Mouse (Mus musculus) hindbrain, embryonic 11.5 days (tissue): ENCODE results near the gene Pmvk. TPM values are rescaled to one million over a fixed set of nuclear protein-coding genes. Genes with fewer than 3 reads are reported as not detected.
A peak's percentile ranks its signal among the peaks of the same experiment; 100 is the strongest.

Experiments used
- ATAC-seq: fragments of 200-750 bp; cut with Nextera tagmentation; 2 replicates; pipeline ENCODE4 v1.8.0; 2017; ENCODE audit warnings: mild to moderate bottlenecking, moderate TSS enrichment, moderate library complexity; ENCODE audit not compliant: low FRiP score
- DNase-seq: peaks from one replicate; pipeline ENCODE4 v3.0.0-alpha.2; 2015; ENCODE audit warnings: low spot score
- H3K27ac ChIP-seq: fragments of 300-500 bp; sonication (generic); 2 replicates; pipeline ENCODE4 v1.5.1; 2014; ENCODE audit warnings: mild to moderate bottlenecking, low read depth, low read length
- H3K27me3 ChIP-seq: fragments of 300-500 bp; sonication (generic); 2 replicates; pipeline ENCODE4 v1.6.1; 2014; ENCODE audit warnings: mild to moderate bottlenecking, low read length, moderate library complexity, mixed read lengths; ENCODE audit not compliant: control insufficient read depth, insufficient read depth
- H3K36me3 ChIP-seq: fragments of 300-500 bp; sonication (generic); 2 replicates; pipeline ENCODE4 v1.6.1; 2014; ENCODE audit warnings: mild to moderate bottlenecking, low read length, moderate library complexity, mixed read lengths; ENCODE audit not compliant: control insufficient read depth, insufficient read depth
- H3K4me1 ChIP-seq: fragments of 300-500 bp; sonication (generic); replicated peaks from 2 replicates; pipeline ENCODE4 v1.6.1; 2014; ENCODE audit warnings: low read length, mixed read lengths; ENCODE audit not compliant: control insufficient read depth, insufficient read depth
- H3K4me2 ChIP-seq: fragments of 300-500 bp; sonication (generic); replicated peaks from 2 replicates; pipeline ENCODE4 v1.6.1; 2014; ENCODE audit warnings: mild to moderate bottlenecking, low read depth, low read length
- H3K4me3 ChIP-seq: fragments of 300-500 bp; sonication (generic); 2 replicates; pipeline ENCODE4 v1.5.1; 2014; ENCODE audit warnings: low read depth, low read length
- H3K9ac ChIP-seq: fragments of 300-500 bp; sonication (generic); 2 replicates; pipeline ENCODE4 v1.6.1; 2014; ENCODE audit warnings: low read depth, low read length
- H3K9me3 ChIP-seq: fragments of 300-500 bp; sonication (generic); 2 replicates; pipeline ENCODE4 v1.6.1; 2016; ENCODE audit warnings: low read length; ENCODE audit not compliant: control insufficient read depth
- WGBS: fragments of 180-500 bp; shearing (Covaris S2); extraction: QIAGEN DNeasy Blood & Tissue Kit; methylation state at CpG from one replicate; pipeline ENCODE4 v1.1.7; 2014; 5-methylcytosine and 5-hydroxymethylcytosine counted together
- polyA plus RNA-seq: library from polyadenylated mRNA; unstranded; fragments of >200 nt; fragmentation: Nextera tagmentation; extraction: Ambion mirVana; gene quantifications from 2 replicates; pipeline ENCODE4 v1.2.1, GENCODE M21; 2014

Gene Pmvk
- polyA plus RNA-seq: 72.2 and 79.6 TPM in 2 replicates

DNA sequence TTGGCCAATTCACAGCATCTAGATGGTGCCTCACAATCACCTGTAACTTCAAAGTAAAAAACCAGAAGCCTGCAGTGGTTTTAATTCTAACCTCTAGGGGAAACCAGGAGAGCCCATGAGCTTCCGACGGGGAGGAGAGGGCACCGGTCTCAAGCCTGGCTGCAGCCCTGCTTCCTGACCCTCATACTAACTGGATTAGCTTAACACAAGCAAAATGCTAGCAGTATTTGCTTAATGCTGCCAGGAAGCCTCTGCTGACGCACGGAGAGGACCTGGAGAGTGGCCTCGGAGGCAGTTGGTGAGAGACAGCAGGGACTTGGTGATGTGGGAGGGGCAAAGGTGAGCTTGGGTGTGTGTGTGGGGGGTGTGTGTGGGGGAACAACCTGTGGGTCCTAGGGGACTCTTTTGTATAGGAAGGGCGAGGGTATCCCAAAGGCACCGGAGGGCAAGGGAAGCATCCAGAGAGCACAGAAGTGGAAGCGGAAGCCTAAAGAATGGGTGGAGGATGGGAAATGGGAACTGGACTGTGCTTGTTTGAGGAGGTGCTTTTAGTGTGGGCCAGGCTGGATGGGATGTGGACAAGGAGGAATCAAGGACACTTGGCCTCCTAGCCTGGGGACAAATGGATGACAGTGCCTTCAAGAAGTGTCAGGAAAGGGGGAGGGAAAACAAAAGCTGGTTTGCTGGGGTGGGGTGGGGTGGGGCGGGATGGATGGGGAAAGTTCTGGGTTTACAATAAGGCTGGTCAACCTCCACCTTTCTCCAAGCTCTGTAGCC lies at the start of gene Pmvk:
Gene Pmvk (plus strand): TSS at position 141 of the 777 bp plus-strand sequence.
- no peak within 1 kb of the TSS for H3K9ac ChIP-seq
- 68% methylated on average over 10 of the region's 10 CpGs for WGBS
- no peaks in the 10 kb centered on the region for H3K36me3 ChIP-seq
- no peak for ATAC-seq
- H3K9me3 ChIP-seq: no peaks in the 10 kb centered on the region
- DNase-seq: no peak
- H3K4me3 ChIP-seq: no peak within 1 kb of the TSS
- no peak within 1 kb of the TSS for H3K27ac ChIP-seq
- H3K4me1 ChIP-seq: 0 out of 2 replicates have a peak, but pooled peaks cover 3% of the 10 kb centered on the region
- H3K27me3 ChIP-seq: no peaks in the 10 kb centered on the region
- H3K4me2 ChIP-seq: no peak within 1 kb of the TSS

DNA sequence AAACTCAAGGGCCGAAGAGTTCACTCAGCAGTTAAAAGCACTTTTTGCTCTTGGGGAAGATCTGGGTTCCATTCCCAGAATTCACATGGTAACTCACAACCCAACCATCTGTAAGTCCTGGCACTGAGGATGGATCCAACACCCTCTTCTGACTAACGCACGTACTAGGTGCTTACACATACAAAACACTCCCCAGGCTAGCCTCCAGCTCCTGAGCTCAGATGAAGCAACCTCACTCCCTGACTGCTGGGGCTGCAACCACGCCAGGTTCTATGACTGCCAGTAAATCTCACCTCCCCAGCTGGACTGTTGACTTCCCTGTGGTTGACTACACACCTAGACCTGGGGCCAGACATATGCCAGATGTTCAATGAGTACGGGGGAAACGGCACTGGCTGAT lies 47.5 kb upstream of the Pmvk start:
- Histone ChIP-seq H3K36me3 (no peaks in the 10 kb centered on the region), H3K27ac (no peak overlapping the region), H3K9ac (no peak overlapping the region), H3K4me3 (no peak overlapping the region), H3K27me3 (no peaks in the 10 kb centered on the region), H3K4me2 (no peak overlapping the region), H3K9me3 (no peaks in the 10 kb centered on the region), H3K4me1 (no peaks in the 10 kb centered on the region)
- ATAC-seq: no peak
- 94% methylated on average over 6 of the region's 6 CpGs for WGBS
- no peak for DNase-seq

DNA sequence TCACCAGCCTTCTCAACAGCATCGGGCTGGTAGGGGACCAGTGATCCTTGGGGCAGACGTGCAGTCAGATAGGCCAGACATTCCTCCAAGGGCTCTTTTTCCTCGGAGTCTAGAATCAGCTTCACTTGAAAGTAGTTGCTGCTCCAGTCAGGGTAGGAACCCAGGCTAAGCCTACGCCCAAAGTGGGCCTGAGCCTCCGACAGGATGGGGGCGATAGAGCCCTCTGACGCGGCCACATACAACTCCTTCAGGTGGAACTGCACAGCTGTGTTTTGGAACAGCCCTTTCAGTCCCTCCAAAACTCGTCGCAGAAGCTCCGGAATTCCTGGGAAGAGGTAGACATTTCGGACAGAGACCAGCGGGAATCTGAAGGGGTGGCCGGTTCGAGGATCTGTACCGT lies 45.9 kb upstream of the Pmvk start:
- no peaks in the 10 kb centered on the region for H3K27me3 ChIP-seq
- WGBS: 65% methylated on average over 16 of the region's 16 CpGs
- no peak overlapping the region for H3K4me2 ChIP-seq
- DNase-seq (no peak), ATAC-seq (no peak)
- no peaks in the 10 kb centered on the region for H3K4me1 ChIP-seq
- H3K9ac ChIP-seq: no peak overlapping the region
- no peak overlapping the region for H3K4me3 ChIP-seq
- H3K36me3 ChIP-seq: no peaks in the 10 kb centered on the region
- H3K27ac ChIP-seq: no peak overlapping the region
- H3K9me3 ChIP-seq: no peaks in the 10 kb centered on the region

DNA sequence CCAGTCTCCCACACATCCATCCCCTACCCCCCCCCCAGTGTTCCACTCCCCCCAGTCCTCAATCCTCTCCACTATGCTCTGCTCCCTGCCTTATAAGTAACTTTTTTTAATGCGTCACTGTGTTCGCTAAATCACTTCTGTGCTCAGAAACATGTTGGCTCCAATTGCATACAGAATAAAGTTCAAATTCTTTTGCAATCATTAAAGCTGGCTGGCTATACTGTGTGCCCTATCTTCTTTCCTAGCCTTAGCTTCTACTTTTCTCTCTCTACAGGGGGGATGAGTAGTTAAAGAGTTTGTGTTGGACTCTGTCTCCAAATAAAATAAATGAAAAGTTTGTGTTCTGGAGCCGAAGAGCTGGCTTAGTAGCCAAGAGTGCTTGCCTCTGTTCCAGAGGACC lies 44.6 kb upstream of the Pmvk start:
- no peak for ATAC-seq
- no peaks in the 10 kb centered on the region for H3K4me1 ChIP-seq
- WGBS: 92% methylated on average over 3 of the region's 3 CpGs
- H3K9me3 ChIP-seq: no peaks in the 10 kb centered on the region
- H3K36me3 ChIP-seq: 0 out of 2 replicates have a peak, but pooled peaks cover under 1% of the 10 kb centered on the region
- no peak overlapping the region for H3K4me2 ChIP-seq
- H3K27me3 ChIP-seq: no peaks in the 10 kb centered on the region
- no peak overlapping the region for H3K27ac ChIP-seq
- no peak overlapping the region for H3K4me3 ChIP-seq
- no peak for DNase-seq
- no peak overlapping the region for H3K9ac ChIP-seq

DNA sequence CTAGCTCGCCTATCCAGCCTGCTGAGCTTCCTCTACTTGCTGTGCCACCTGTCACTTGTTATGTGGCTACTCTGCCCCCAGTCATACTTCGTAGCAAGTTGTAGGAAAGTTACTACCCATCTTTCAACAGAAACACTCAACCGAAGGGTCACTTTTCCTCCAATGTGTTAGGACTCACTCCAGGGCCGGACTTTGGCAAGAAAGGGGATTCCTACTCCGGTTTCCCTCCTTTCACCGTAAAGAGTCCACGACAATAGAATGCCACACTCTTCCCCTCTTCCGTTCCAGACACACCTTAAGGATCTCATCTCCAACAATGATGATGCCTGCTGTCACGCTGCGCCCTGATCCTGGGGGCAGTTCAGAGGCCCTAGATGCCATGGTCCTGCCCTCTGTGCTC lies 43.5 kb upstream of the Pmvk start:
- no peak for DNase-seq
- 85% methylated on average over 10 of the region's 10 CpGs for WGBS
- H3K4me2 ChIP-seq: peak overlapping the region; percentile 45
- 0 out of 2 replicates have a peak, but pooled peaks cover 3% of the 10 kb centered on the region for H3K36me3 ChIP-seq
- ATAC-seq: no peak
- H3K4me3 ChIP-seq: peak overlapping the region; percentile 47
- no peaks in the 10 kb centered on the region for H3K27me3 ChIP-seq
- no peaks in the 10 kb centered on the region for H3K9me3 ChIP-seq
- no peak overlapping the region for H3K27ac ChIP-seq
- peak overlapping the region; percentile 46; the same call in 1 of the 2 replicates for H3K9ac ChIP-seq
- H3K4me1 ChIP-seq: no peaks in the 10 kb centered on the region

DNA sequence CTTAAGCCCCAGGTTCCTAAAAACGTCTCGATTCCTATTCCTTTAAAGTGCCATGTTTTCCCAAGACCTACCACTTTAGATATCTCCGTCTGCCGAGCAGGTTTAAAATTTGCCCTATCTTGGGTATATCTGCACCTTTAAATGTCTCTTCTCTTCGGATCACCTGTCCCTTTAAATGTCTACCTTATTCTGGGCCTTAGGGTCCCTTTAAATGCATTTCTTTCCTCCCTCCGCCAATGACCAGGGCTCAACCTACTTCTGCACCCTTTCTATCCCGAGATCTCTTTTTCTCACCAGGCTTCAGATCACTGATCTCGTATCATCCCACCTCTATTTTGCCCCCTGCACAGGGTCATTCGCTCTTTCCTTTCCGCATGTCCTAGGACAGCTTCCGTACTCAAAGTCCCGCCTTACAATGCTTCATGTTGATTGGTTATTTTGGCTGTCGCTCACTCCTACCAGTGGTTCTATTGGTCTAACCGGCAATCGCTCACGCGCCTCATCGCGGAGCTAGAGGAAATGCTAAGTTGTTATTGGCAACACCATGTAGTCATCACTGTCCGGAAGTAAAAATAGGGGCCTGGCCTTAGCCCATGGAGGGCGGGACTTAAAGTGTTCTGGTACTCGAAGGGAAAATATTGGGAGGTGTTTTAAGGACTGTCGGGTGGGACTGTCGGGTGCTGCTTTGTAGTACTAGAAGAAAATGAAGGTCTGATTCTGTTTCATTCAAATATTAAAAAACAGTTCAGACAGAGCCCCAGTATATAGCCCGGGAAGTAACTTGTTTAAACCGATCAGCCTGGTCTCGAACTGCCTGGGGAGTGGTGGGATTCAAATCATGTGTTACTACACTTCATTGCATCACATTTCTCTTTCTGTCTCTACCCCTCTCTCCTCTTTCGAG lies 42.6 kb upstream of the Pmvk start, which contains the start of gene Flad1:
Gene Flad1 (minus strand): TSS at position 381 of the 904 bp plus-strand sequence.
- WGBS: 7% methylated on average over 28 of the region's 28 CpGs
- peak within 1 kb of the TSS; percentile 46 for H3K9ac ChIP-seq
- H3K27me3 ChIP-seq: no peaks in the 10 kb centered on the region
- 0 out of 2 replicates have a peak within 1 kb of the TSS, but pooled peaks have one; percentile 0 for H3K27ac ChIP-seq
- H3K36me3 ChIP-seq: 0 out of 2 replicates have a peak, but pooled peaks cover 3% of the 10 kb centered on the region
- DNase-seq: peak; percentile 100
- peak; percentile 99 for ATAC-seq
- H3K4me1 ChIP-seq: no peaks in the 10 kb centered on the region
- H3K4me3 ChIP-seq: peak within 1 kb of the TSS; percentile 47
- H3K4me2 ChIP-seq: peak within 1 kb of the TSS; percentile 45
- no peaks in the 10 kb centered on the region for H3K9me3 ChIP-seq

DNA sequence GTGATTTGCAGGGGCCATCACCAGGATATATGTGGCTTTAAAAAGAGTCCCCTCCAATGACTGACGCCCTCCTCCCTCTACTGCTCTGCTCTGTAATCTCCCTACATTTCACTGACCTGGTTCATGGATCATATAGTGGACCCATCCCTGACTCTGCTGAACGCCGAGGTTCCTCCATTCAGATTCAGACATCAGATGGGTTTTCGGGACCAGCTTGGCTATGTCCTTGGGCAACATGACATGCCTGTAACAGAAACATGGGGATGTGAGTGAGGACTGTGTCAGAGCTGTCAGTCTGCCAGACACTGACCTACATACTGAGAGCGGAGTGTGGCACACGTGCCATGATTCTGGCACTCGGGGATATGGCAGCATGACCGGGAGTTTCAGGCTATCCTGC lies 38.2 kb upstream of the Pmvk start:
- Histone ChIP-seq H3K4me3 (no peak overlapping the region), H3K4me2 (no peak overlapping the region), H3K27ac (no peak overlapping the region), H3K9ac (no peak overlapping the region), H3K36me3 (0 out of 2 replicates have a peak, but pooled peaks cover 3% of the 10 kb centered on the region), H3K4me1 (peaks cover 4% of the 10 kb centered on the region; the same call in 1 of the 2 replicates), H3K27me3 (no peaks in the 10 kb centered on the region), H3K9me3 (no peaks in the 10 kb centered on the region)
- no peak for DNase-seq
- 96% methylated on average over 8 of the region's 8 CpGs for WGBS
- ATAC-seq: no peak

DNA sequence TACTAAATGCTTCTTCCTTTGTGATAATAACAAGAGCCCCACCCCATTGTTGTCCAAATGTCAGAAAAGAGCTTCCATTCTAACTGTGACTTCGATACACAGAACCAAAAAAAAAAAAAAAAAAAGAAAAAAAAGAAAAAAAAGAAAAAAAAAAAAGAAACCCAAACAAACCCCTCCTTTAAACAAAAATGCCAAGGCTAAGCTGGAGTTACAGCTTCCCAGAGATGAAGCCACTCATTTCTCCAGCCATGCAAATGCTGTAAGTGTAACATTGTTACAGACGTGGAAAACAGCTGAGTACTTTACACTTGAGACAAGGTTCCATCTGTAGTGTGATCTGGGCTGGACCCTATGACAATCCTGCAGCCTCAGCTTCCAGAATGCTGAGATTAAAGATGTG lies 37.2 kb upstream of the Pmvk start:
- Histone ChIP-seq H3K36me3 (0 out of 2 replicates have a peak, but pooled peaks cover 3% of the 10 kb centered on the region), H3K27me3 (no peaks in the 10 kb centered on the region), H3K4me1 (peaks cover 9% of the 10 kb centered on the region; the same call in 1 of the 2 replicates), H3K9me3 (no peaks in the 10 kb centered on the region), H3K27ac (no peak overlapping the region), H3K4me2 (peak overlapping the region; percentile 87), H3K9ac (peak overlapping the region; percentile 46), H3K4me3 (peak overlapping the region; percentile 61)
- ATAC-seq (no peak), DNase-seq (no peak)
- 42% methylated on average over 2 of the region's 2 CpGs for WGBS
